Mouse (Mus musculus) liver, embryonic 15.5 days (tissue): ENCODE measurements around the gene Itpk1. TPM values are rescaled to one million over a fixed set of nuclear protein-coding genes. Genes with fewer than 3 reads are reported as not detected.

ENCODE experiments used
- ATAC-seq: fragments of 200-750 bp; cut with Nextera tagmentation; 2 replicates; pipeline ENCODE4 v1.8.0; 2017; ENCODE audit warnings: moderate number of reproducible peaks, mild to moderate bottlenecking, moderate library complexity; ENCODE audit not compliant: insufficient read depth
- H3K27ac ChIP-seq: fragments of 300-500 bp; sonication (generic); replicated peaks from 2 replicates; pipeline ENCODE4 v1.5.1; 2015; ENCODE audit warnings: mild to moderate bottlenecking, inconsistent platforms
- H3K27me3 ChIP-seq: fragments of 300-500 bp; sonication (generic); 2 replicates; pipeline ENCODE4 v1.6.1; 2015; ENCODE audit warnings: mild to moderate bottlenecking, inconsistent platforms
- H3K36me3 ChIP-seq: fragments of 300-500 bp; sonication (generic); replicated peaks from 2 replicates; pipeline ENCODE4 v1.6.1; 2015; ENCODE audit warnings: moderate library complexity, mild to moderate bottlenecking, inconsistent platforms
- H3K4me1 ChIP-seq: fragments of 300-500 bp; sonication (generic); replicated peaks from 2 replicates; pipeline ENCODE4 v1.6.1; 2015; ENCODE audit warnings: inconsistent platforms
- H3K4me2 ChIP-seq: fragments of 300-500 bp; sonication (generic); 2 replicates; pipeline ENCODE4 v1.6.1; 2015; ENCODE audit warnings: moderate library complexity, mild to moderate bottlenecking, inconsistent platforms
- H3K4me3 ChIP-seq: fragments of 300-500 bp; sonication (generic); replicated peaks from 2 replicates; pipeline ENCODE4 v1.5.1; 2015; ENCODE audit warnings: mild to moderate bottlenecking, inconsistent platforms
- H3K9ac ChIP-seq: fragments of 300-500 bp; sonication (generic); 2 replicates; pipeline ENCODE4 v1.6.1; 2015; ENCODE audit warnings: moderate library complexity, mild to moderate bottlenecking, inconsistent platforms
- H3K9me3 ChIP-seq: fragments of 300-500 bp; sonication (generic); replicated peaks from 2 replicates; pipeline ENCODE4 v1.6.1; 2016; ENCODE audit warnings: inconsistent platforms
- WGBS: fragments of 180-500 bp; shearing (Covaris S2); methylation state at CpG from one replicate; pipeline ENCODE4 v1.1.7; 2015; ENCODE audit warnings: mixed read lengths; ENCODE audit not compliant: insufficient replicate concordance; 5-methylcytosine and 5-hydroxymethylcytosine counted together
- polyA plus RNA-seq: library from polyadenylated mRNA; unstranded; fragments of >200 nt; fragmentation: Nextera tagmentation; extraction: Ambion mirVana; gene quantifications from 2 replicates; pipeline ENCODE4 v1.2.1, GENCODE M21; 2015

Itpk1 gene
- polyA plus RNA-seq, 1 experiment from 2014 or later: 4.0 TPM

- ATAC-seq: no peak
- peaks cover 24% of the 10 kb centered on the region for H3K27me3 ChIP-seq
- WGBS: 61% methylated on average over 4 of the region's 4 CpGs
- no peaks in the 10 kb centered on the region for H3K9me3 ChIP-seq
- no peaks in the 10 kb centered on the region for H3K36me3 ChIP-seq
- H3K9ac ChIP-seq: no peak overlapping the region
- no peak overlapping the region for H3K4me2 ChIP-seq
- H3K4me1 ChIP-seq: peaks cover under 1% of the 10 kb centered on the region; the same call in 1 of the 2 replicates
- H3K27ac ChIP-seq: no peak overlapping the region
- H3K4me3 ChIP-seq: no peak overlapping the region
Observed at GRCm38 (mm10) chr12:102710851-102711375, 6.2 kb upstream of the Itpk1 start.

- H3K4me3 ChIP-seq: no peak overlapping the region
- peaks cover 30% of the 10 kb centered on the region for H3K27me3 ChIP-seq
- ATAC-seq: no peak
- H3K27ac ChIP-seq: no peak overlapping the region
- 66% methylated on average over 5 of the region's 5 CpGs for WGBS
- no peak overlapping the region for H3K4me2 ChIP-seq
- H3K9me3 ChIP-seq: no peaks in the 10 kb centered on the region
- H3K4me1 ChIP-seq: peaks cover 11% of the 10 kb centered on the region
- H3K36me3 ChIP-seq: no peaks in the 10 kb centered on the region
- no peak overlapping the region for H3K9ac ChIP-seq
Observed at GRCm38 (mm10) chr12:102709896-102710295, 5.2 kb upstream of the Itpk1 start.

DNA sequence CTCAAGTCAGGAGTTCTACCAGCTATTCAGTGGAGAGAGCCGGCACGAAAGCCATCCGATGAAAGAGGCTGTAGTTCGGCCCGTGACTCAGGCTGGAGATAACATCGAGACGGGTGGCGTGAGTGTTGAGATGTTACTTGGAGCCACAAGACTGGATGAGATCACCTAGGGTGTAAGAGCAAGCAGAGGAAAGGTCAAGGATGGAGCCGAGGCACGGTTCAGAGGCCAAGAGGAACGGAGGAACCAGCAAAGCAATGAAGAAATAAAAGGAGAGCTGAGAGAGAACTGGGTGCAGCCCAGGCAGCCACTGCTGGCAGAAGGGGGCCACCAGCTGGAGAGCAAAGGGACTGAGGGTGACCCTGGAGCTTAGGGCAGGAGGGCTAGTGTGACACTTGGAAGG, 3.5 kb upstream of the Itpk1 start:
- no peak for ATAC-seq
- Histone ChIP-seq H3K36me3 (no peaks in the 10 kb centered on the region), H3K27me3 (peaks cover 42% of the 10 kb centered on the region), H3K4me3 (no peak overlapping the region), H3K9me3 (no peaks in the 10 kb centered on the region), H3K4me2 (no peak overlapping the region), H3K4me1 (peaks cover 26% of the 10 kb centered on the region), H3K27ac (no peak overlapping the region), H3K9ac (no peak overlapping the region)
- WGBS: 64% methylated on average over 11 of the region's 11 CpGs

GRCm38 (mm10) chr12:102706833-102707463, 2.2 kb upstream of the Itpk1 start:
- Histone ChIP-seq H3K9me3 (no peaks in the 10 kb centered on the region), H3K4me3 (no peak overlapping the region), H3K4me2 (no peak overlapping the region), H3K27ac (no peak overlapping the region), H3K36me3 (no peaks in the 10 kb centered on the region), H3K9ac (no peak overlapping the region), H3K27me3 (peaks cover 42% of the 10 kb centered on the region), H3K4me1 (peaks cover 38% of the 10 kb centered on the region)
- WGBS: 79% methylated on average over 10 of the region's 10 CpGs
- no peak for ATAC-seq

DNA sequence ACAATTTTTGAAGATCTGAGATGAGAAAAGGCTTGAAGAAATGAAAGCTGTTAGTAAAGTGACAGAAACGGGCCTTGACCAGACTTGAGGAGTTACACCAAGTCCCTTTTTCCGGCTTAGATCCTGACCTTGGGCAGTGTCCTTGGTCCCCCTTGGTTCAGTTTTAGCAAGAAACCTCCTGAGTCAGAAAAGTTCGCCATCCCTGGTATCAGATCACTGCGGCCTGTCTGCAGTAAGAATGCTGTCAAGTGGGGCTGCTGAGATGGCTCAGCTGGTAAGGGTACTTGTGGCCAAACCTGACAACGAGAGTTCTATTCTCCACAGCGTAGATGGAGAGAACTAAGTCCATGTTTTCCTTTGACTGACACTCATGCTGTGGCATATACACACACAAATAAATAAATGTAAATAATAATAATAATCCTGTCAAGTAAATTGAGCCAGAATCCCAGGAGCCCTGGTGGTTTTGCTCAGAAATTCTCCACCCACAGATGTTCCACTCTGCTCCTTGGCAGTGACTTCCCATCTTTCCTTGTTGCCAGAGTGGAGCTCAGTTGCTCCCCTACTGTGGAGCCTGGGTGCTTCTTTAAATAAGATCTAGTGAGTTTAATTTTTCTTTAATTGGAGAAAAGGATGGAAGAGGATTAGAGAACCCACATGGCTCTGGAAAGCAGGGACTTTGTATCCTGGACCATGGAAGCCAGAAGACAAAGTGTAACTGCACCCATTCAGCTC, 1.3 kb upstream of the Itpk1 start:
- Histone ChIP-seq H3K27me3 (peaks cover 42% of the 10 kb centered on the region), H3K4me3 (no peak overlapping the region; the same call in 1 of the 2 replicates), H3K9ac (no peak overlapping the region), H3K9me3 (no peaks in the 10 kb centered on the region), H3K36me3 (no peaks in the 10 kb centered on the region), H3K27ac (0 out of 2 replicates have a peak overlapping the region, but pooled peaks have one; percentile 85), H3K4me2 (peak overlapping the region; percentile 98), H3K4me1 (peaks cover 41% of the 10 kb centered on the region)
- 65% methylated on average over 6 of the region's 6 CpGs for WGBS
- no peak for ATAC-seq

- peak; percentile 79 for ATAC-seq
- no peaks in the 10 kb centered on the region for H3K9me3 ChIP-seq
- H3K4me1 ChIP-seq: peaks cover 45% of the 10 kb centered on the region
- H3K9ac ChIP-seq: peak overlapping the region; percentile 72
- H3K27ac ChIP-seq: peak overlapping the region; percentile 85
- peak overlapping the region; percentile 74 for H3K4me3 ChIP-seq
- WGBS: 4% methylated on average over 28 of the region's 45 CpGs
- peak overlapping the region; percentile 98 for H3K4me2 ChIP-seq
- H3K36me3 ChIP-seq: no peaks in the 10 kb centered on the region
- peaks cover 42% of the 10 kb centered on the region for H3K27me3 ChIP-seq
Observed at GRCm38 (mm10) chr12:102705216-102705871, 614 bp upstream of the Itpk1 start.

DNA sequence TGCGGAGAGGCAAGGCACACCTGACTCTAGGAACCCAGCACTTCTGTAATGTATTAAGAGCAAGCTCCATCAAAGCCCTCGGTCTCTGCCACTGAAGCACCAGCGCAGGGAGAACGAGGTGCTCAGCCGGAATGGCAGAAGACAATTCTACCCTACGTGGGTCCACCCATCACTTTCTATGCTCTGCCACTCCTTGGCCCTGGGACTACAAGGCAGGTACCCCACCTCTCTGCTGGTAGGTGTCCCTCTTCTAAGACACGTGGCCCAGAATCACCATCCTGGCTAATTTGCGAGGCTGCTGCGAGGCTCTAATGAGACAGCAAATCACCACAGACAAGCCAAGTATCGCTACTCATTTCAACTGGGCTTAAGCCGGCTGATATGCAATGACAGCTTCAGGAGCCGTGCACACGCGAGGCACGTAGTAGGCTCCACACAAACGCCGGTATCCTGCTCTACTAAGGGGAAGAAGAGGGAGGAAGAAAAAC, 765 bp downstream of the Itpk1 start:
- peak; percentile 3; the same call in 1 of the 2 replicates for ATAC-seq
- H3K36me3 ChIP-seq: no peaks in the 10 kb centered on the region
- H3K4me1 ChIP-seq: peaks cover 56% of the 10 kb centered on the region
- H3K4me2 ChIP-seq: peak overlapping the region; percentile 98
- 13% methylated on average over 17 of the region's 17 CpGs for WGBS
- peaks cover 42% of the 10 kb centered on the region for H3K27me3 ChIP-seq
- peak overlapping the region; percentile 68 for H3K9ac ChIP-seq
- H3K27ac ChIP-seq: peak overlapping the region; percentile 54
- peak overlapping the region; percentile 74 for H3K4me3 ChIP-seq
- no peaks in the 10 kb centered on the region for H3K9me3 ChIP-seq

DNA sequence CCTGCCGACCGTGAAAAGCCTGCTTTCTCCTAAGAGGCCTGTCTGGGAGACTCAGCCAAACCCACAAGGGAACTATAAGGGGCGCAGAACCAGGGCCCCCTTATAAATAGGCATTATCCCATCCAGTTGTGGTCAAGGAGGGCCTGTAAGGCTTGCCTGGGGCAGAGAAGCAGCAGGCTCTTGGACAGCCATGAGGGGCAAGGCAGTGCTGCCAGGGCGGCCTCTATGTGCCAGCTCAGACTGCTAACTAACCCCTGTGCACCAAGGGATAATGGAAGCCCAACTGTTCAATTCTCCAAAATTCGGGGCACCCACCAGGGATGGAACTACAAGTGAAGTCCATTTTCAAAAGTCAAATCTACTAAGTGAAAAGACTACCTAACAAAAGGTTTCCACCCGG, 1.3 kb downstream of the Itpk1 start:
- no peak for ATAC-seq
- H3K4me3 ChIP-seq: peak overlapping the region; percentile 74
- WGBS: 48% methylated on average over 6 of the region's 6 CpGs
- H3K4me1 ChIP-seq: peaks cover 61% of the 10 kb centered on the region
- H3K4me2 ChIP-seq: peak overlapping the region; percentile 98
- peaks cover 42% of the 10 kb centered on the region for H3K27me3 ChIP-seq
- peak overlapping the region; percentile 15; the same call in 1 of the 2 replicates for H3K9ac ChIP-seq
- H3K36me3 ChIP-seq: no peaks in the 10 kb centered on the region
- peak overlapping the region; percentile 54 for H3K27ac ChIP-seq
- H3K9me3 ChIP-seq: no peaks in the 10 kb centered on the region

DNA sequence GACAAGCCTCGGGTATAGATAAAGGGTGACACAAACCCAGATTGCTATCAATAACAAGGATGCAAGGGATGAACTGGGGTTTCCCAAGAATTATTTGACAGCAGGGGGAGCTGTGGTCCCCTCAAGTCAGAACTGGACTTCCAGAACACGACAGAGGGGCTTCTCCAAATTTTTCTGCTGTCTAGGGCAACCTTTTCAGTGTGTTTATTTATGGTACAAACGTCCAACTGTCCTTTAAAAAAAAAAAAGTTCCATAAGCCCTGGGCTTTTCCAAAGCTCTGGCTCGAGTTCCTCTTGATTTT, 1.7 kb downstream of the Itpk1 start:
- Histone ChIP-seq H3K4me2 (peak overlapping the region; percentile 98), H3K27me3 (peaks cover 39% of the 10 kb centered on the region), H3K4me3 (peak overlapping the region; percentile 74), H3K9ac (peak overlapping the region; percentile 23; the same call in 1 of the 2 replicates), H3K36me3 (no peaks in the 10 kb centered on the region), H3K4me1 (peaks cover 65% of the 10 kb centered on the region), H3K27ac (0 out of 2 replicates have a peak overlapping the region, but pooled peaks have one; percentile 59), H3K9me3 (no peaks in the 10 kb centered on the region)
- 4% methylated on average over 4 of the region's 4 CpGs for WGBS
- ATAC-seq: no peak

GRCm38 (mm10) chr12:102702356-102703110, 2.2 kb downstream of the Itpk1 start:
- WGBS: 6% methylated on average over 15 of the region's 15 CpGs
- H3K27me3 ChIP-seq: peaks cover 34% of the 10 kb centered on the region
- peak overlapping the region; percentile 98 for H3K4me2 ChIP-seq
- peak overlapping the region; percentile 74 for H3K4me3 ChIP-seq
- no peaks in the 10 kb centered on the region for H3K9me3 ChIP-seq
- 0 out of 2 replicates have a peak overlapping the region, but pooled peaks have one; percentile 23 for H3K9ac ChIP-seq
- H3K4me1 ChIP-seq: peaks cover 70% of the 10 kb centered on the region
- H3K27ac ChIP-seq: peak overlapping the region; percentile 59; the same call in 1 of the 2 replicates
- no peak for ATAC-seq
- no peaks in the 10 kb centered on the region for H3K36me3 ChIP-seq
